Mouse (Mus musculus): ENCODE measurements around the gene Il31. TPM values are rescaled to one million over a fixed set of nuclear protein-coding genes. Genes with fewer than 3 reads are reported as not detected.

The Il31 gene
- not detected in 2 replicates for polyA plus RNA-seq (2015; fragmentation: Nextera tagmentation; extraction: Ambion mirVana)

DNA sequence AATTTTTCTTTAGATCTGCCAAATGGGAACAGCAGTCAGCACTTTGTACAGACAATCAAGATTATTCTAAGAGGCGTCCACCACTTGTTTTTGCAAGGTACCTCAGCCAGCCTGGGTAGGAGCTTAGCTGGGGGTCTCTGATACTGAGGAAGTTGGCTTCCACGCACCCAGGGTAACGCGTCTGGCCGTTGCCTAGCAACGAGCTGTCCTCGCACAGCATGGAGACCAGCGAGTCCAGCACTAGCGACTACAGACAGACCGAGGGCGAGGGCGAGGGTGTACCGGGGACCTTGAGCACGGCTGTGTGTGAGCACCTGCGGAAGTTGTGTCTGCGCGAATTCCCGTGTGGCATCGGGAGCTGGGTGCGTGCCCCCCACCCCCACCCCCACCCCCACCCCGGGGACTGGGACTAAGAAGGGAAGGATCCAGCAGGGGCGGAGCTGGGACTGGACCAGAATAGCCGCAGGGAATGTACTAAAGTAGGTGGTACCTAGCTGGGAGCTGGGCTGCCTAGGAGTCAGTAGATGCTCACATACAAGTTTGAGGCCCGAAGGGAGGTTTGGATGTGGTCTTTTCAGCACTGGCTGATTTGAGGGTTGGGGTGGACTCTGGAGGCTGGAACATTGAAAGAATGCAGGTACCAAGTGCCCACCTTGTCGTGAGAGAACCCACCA, at the start of gene Il31, which contains the start of gene Lrrc43:
Gene Il31, minus strand, starts transcription at position 378 of the 674 bp plus-strand sequence.
Gene Lrrc43, plus strand, starts transcription at position 194 of the 674 bp plus-strand sequence.
- Histone ChIP-seq H3K9ac (no peak within 1 kb of the TSS), H3K4me3 (peak within 1 kb of the TSS; percentile 17), H3K4me1 (replicated peaks) (peaks cover 9% of the 10 kb centered on the region), H3K36me3 (no peaks in the 10 kb centered on the region), H3K27ac (no peak within 1 kb of the TSS), H3K9me3 (replicated peaks) (no peaks in the 10 kb centered on the region), H3K4me2 (peak within 1 kb of the TSS; percentile 54), H3K27me3 (peaks cover 4% of the 10 kb centered on the region; the same call in 1 of the 2 replicates)
- ATAC-seq (replicated peaks; ENCODE audit: insufficient number of reproducible peaks, insufficient read depth, low FRiP score, low read depth): no peak
- 7% methylated on average over 25 of the region's 25 CpGs for WGBS

DNA sequence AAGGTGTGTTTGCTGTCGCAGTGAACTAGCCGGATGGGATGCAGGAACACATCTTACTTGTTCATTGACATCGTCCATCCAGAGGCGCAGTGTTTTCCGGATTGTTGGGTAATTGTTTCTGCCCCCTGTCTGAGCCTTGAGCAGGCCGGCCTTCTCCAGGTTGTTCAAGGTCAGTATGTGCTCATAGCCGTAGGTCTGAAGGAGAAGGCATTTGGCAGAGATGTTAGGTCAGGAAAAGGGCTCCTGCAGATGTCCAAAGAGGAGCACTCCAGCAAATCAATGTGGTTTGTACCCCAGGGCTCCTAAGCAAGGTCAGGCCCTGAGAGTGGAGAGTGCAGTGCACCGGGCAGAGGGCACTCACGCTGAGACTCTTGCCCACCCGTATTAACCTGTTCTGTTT, 44.5 kb upstream of the Il31 start:
- WGBS: 87% methylated on average over 10 of the region's 10 CpGs
- no peak for ATAC-seq (replicated peaks; ENCODE audit: insufficient number of reproducible peaks, insufficient read depth, low FRiP score, low read depth)
- Histone ChIP-seq H3K9ac (no peak overlapping the region), H3K27ac (no peak overlapping the region), H3K4me2 (no peak overlapping the region), H3K27me3 (no peaks in the 10 kb centered on the region), H3K4me3 (no peak overlapping the region), H3K9me3 (replicated peaks) (no peaks in the 10 kb centered on the region), H3K36me3 (peaks cover 79% of the 10 kb centered on the region), H3K4me1 (replicated peaks) (no peaks in the 10 kb centered on the region)

DNA sequence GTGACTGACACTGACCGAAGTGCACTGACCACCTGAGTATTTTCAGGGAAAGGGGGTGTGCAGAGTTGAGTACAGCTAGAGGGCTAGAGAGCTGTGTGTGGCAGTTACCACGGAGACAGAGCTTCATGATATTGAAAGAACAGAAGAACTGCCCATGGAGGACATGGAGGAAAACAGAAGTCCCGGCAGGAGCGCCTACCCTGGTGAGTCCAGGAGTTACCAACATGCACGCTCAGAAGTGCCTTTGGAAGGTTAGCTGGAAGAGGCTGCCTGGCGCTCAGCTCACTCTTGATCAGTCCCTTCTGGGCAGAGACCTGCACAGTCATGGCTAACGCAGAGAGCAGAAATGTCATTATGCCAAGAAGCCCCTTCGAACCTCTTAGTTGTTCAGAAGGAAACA, 40.8 kb upstream of the Il31 start:
- Histone ChIP-seq H3K9ac (no peak overlapping the region), H3K36me3 (peaks cover 66% of the 10 kb centered on the region)

DNA sequence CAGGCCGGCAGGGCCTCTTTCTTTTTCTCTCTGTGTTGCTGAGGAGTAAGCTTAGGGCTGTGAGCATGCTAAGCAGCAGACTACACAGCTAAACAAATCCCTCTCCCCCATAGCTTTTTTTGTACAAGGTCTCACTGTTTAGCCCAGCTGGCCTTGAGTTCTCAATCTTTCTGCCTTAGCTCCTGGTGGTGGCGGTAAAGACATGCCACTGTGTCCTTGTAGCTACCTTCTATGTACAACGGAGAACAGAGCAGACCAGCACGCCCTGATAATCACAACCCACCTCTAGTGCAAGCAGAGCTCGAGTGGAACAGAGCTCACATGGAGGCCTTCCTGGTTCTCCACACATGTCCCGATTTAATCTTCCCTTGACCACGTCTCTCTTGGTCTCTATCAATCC, 39.4 kb upstream of the Il31 start:
- Histone ChIP-seq H3K36me3 (peaks cover 55% of the 10 kb centered on the region), H3K27ac (no peak overlapping the region), H3K9ac (no peak overlapping the region), H3K4me2 (no peak overlapping the region), H3K4me3 (no peak overlapping the region), H3K9me3 (replicated peaks) (no peaks in the 10 kb centered on the region), H3K4me1 (replicated peaks) (peaks cover 5% of the 10 kb centered on the region), H3K27me3 (no peaks in the 10 kb centered on the region)
- 70% methylated on average over 7 of the region's 7 CpGs for WGBS
- no peak for ATAC-seq (replicated peaks; ENCODE audit: insufficient number of reproducible peaks, insufficient read depth, low FRiP score, low read depth)

More for the DNA sequence above, 40.8 kb upstream of the Il31 start:
- ATAC-seq (replicated peaks; ENCODE audit: insufficient number of reproducible peaks, insufficient read depth, low FRiP score, low read depth): no peak
- WGBS: 84% methylated on average over 8 of the region's 8 CpGs
- H3K4me1 ChIP-seq (replicated peaks): no peaks in the 10 kb centered on the region
- no peaks in the 10 kb centered on the region for H3K27me3 ChIP-seq
- no peak overlapping the region for H3K27ac ChIP-seq
- no peak overlapping the region for H3K4me2 ChIP-seq
- H3K4me3 ChIP-seq: no peak overlapping the region
- no peaks in the 10 kb centered on the region for H3K9me3 ChIP-seq (replicated peaks)

DNA sequence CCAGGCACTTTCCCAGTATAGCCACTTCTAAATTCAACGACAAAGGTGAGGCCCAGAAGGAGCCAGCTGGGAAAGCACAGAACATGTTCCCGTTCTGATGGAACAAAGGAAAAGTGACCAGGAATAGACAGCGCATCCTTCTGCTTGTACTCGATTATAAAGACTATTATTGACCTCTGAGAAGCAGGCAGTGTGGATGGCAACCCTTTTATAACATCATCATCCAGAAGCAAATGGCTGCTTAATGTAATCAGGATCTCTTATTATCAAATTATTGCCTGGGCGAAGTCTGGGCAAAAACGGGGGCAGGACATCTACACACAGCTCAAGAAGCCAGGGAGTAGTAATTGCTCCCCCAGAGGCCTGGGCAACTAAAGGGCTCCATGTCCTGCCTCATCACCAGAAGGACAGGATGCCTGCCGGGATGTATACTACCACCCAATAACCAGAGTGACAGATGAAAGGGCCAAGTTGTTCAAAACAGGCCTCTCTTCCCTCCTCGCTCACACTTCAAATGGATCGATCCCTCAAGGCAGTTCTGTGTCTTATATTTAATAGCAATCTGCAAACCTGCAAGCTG, 36.7 kb upstream of the Il31 start:
- no peak overlapping the region for H3K4me3 ChIP-seq
- H3K36me3 ChIP-seq: peaks cover 30% of the 10 kb centered on the region
- H3K9ac ChIP-seq: no peak overlapping the region
- H3K27ac ChIP-seq: no peak overlapping the region
- WGBS: 87% methylated on average over 9 of the region's 9 CpGs
- H3K9me3 ChIP-seq (replicated peaks): no peaks in the 10 kb centered on the region
- no peak overlapping the region for H3K4me2 ChIP-seq
- peaks cover 15% of the 10 kb centered on the region for H3K4me1 ChIP-seq (replicated peaks)
- no peaks in the 10 kb centered on the region for H3K27me3 ChIP-seq
- no peak for ATAC-seq (replicated peaks; ENCODE audit: insufficient number of reproducible peaks, insufficient read depth, low FRiP score, low read depth)

DNA sequence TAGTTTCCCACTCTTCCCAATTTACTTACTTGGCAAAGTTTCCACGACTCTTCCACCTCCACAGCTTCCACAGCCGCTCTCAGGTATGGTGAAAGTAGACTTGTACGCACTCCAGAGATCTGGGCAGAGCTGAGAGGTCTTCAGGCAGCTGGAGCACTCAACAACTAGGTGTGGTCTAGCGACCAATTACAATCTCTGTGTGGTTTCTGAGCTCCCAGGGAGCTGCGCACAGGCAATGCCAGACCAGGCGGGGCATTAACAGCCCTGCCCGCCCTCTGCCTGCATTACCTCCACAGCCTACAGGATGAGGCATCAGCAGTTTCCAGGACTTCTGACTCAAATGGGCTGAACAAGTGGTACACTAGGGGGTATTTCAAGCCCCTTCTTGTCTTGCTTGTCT, 36.0 kb upstream of the Il31 start, which contains the start of gene Gm49027:
Gene Gm49027, minus strand, starts transcription at position 208 of the 400 bp plus-strand sequence.
- H3K4me2 ChIP-seq: peak within 1 kb of the TSS; percentile 95
- ATAC-seq (replicated peaks; ENCODE audit: insufficient number of reproducible peaks, insufficient read depth, low FRiP score, low read depth): no peak
- no peak within 1 kb of the TSS for H3K9ac ChIP-seq
- 88% methylated on average over 7 of the region's 7 CpGs for WGBS
- peaks cover 15% of the 10 kb centered on the region for H3K4me1 ChIP-seq (replicated peaks)
- H3K36me3 ChIP-seq: peaks cover 23% of the 10 kb centered on the region
- H3K27me3 ChIP-seq: no peaks in the 10 kb centered on the region
- H3K27ac ChIP-seq: no peak within 1 kb of the TSS
- H3K4me3 ChIP-seq: peak within 1 kb of the TSS; percentile 77
- no peaks in the 10 kb centered on the region for H3K9me3 ChIP-seq (replicated peaks)

DNA sequence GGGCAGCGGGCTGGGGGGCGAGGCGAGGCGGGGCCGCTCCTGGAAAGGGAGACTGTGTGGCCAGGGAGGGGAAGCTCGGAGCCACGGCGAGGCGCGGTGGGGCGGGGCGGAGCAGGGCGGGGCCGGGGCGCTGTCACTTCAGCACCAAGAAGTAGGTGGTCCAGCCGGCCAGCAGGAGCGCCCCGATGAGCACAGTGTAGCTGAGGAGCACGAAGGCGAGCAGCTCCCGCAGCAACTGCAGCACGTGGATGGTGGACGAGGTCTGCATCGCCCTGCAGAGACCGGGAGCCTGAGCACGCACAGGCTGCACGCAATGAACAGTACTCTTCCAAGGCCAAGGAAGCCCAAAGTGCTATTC, 35.1 kb upstream of the Il31 start:
- Histone ChIP-seq H3K36me3 (peaks cover 18% of the 10 kb centered on the region), H3K27ac (no peak overlapping the region), H3K4me3 (peak overlapping the region; percentile 77), H3K9me3 (replicated peaks) (no peaks in the 10 kb centered on the region), H3K4me1 (replicated peaks) (peaks cover 15% of the 10 kb centered on the region), H3K27me3 (no peaks in the 10 kb centered on the region), H3K4me2 (peak overlapping the region; percentile 95), H3K9ac (no peak overlapping the region)
- WGBS: 0% methylated on average over 25 of the region's 27 CpGs
- ATAC-seq (replicated peaks; ENCODE audit: insufficient number of reproducible peaks, insufficient read depth, low FRiP score, low read depth): peak; percentile 93

DNA sequence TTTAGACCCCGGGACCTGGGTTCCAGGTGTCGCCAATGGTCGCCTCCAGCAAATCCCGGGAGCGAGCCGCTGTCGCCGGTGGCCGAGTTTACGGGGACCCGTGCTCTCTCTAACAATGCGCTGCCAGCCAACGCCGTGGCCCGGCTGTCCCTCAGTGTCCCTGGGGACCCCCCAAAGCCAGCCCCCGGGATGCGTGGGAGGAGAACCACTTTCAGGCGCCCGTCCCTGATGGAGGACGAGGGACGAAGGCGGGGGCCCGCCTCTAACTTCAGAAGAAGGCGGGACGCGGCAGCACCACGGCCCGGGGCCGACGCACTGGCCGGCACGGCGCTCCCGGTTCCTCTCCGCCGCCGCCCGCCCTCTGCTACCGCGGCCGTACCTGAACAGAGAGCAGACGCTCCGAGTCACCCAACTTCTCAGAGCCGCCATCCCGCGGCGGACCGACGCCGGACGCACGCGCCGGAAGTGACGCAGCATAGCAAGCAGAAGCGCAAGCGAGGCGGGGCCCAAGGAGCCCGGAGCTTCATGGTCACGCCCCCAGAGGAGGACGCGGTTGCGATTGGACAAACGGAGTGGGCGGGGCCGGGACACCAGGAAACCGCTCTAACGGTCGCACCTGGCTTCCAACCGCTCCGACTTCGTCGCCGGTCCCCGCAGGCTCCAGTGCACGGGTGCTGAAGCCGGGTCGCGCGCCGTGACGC, 34.6 kb upstream of the Il31 start, which contains the start of gene Diablo:
Gene Diablo, minus strand, starts transcription at position 485 of the 701 bp plus-strand sequence.
- H3K27ac ChIP-seq: peak within 1 kb of the TSS; percentile 61
- H3K27me3 ChIP-seq: no peaks in the 10 kb centered on the region
- H3K4me2 ChIP-seq: peak within 1 kb of the TSS; percentile 95
- H3K4me1 ChIP-seq (replicated peaks): peaks cover 15% of the 10 kb centered on the region
- peak within 1 kb of the TSS; percentile 81 for H3K9ac ChIP-seq
- H3K9me3 ChIP-seq (replicated peaks): no peaks in the 10 kb centered on the region
- WGBS: under 1% methylated on average over 77 of the region's 82 CpGs
- ATAC-seq (replicated peaks; ENCODE audit: insufficient number of reproducible peaks, insufficient read depth, low FRiP score, low read depth): peak; percentile 98
- H3K4me3 ChIP-seq: peak within 1 kb of the TSS; percentile 77
- peaks cover 17% of the 10 kb centered on the region for H3K36me3 ChIP-seq

DNA sequence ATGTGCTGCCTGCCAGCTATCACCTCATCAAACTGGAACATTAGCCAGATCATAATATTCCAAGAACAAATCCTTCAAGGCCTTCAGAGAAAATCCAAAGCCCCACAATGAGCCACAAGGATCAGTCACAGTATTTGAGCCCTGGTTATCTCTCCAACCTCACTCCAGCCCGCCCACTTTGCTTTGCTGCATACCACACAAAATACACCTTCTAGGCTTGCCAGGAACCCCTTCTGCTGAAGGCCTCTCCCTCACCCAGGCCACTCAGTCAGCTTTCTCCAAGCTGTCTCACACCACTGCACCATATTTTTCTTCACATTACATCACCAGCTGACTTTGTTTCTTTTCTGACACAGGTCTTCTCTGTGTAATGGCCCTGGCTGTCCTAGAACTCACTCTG, 32.9 kb upstream of the Il31 start:
- H3K27ac ChIP-seq: no peak overlapping the region
- peaks cover 22% of the 10 kb centered on the region for H3K36me3 ChIP-seq
- H3K9me3 ChIP-seq (replicated peaks): no peaks in the 10 kb centered on the region
- no peak overlapping the region for H3K4me3 ChIP-seq
- 70% methylated on average over 1 of the region's 1 CpGs for WGBS
- no peaks in the 10 kb centered on the region for H3K27me3 ChIP-seq
- H3K4me1 ChIP-seq (replicated peaks): peaks cover 15% of the 10 kb centered on the region
- H3K4me2 ChIP-seq: no peak overlapping the region
- H3K9ac ChIP-seq: no peak overlapping the region
- ATAC-seq (replicated peaks; ENCODE audit: insufficient number of reproducible peaks, insufficient read depth, low FRiP score, low read depth): no peak

DNA sequence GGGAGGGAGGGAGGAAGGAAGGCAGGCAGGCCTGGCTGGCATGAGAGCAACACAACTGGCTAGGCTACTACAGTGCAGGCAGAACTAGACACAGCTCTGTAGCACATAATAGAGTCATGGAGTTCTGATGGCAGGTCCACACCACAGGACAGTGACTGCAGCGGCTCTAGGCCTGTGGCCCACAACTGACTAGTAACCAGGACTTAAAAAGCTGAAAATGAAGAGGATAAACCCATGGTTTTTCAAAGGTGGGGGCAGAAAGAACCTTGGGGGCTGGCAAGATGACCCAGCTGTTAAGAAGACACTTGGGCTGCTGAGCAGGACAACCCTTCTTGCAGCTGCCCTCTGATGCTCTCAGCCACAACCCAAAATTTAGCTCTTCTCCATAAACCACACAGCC, 32.3 kb upstream of the Il31 start:
- no peaks in the 10 kb centered on the region for H3K9me3 ChIP-seq (replicated peaks)
- no peak overlapping the region for H3K27ac ChIP-seq
- WGBS: 82% methylated on average over 1 of the region's 1 CpGs
- ATAC-seq (replicated peaks; ENCODE audit: insufficient number of reproducible peaks, insufficient read depth, low FRiP score, low read depth): no peak
- no peak overlapping the region for H3K4me2 ChIP-seq
- H3K4me1 ChIP-seq (replicated peaks): peaks cover 15% of the 10 kb centered on the region
- no peak overlapping the region for H3K9ac ChIP-seq
- no peak overlapping the region for H3K4me3 ChIP-seq
- H3K27me3 ChIP-seq: no peaks in the 10 kb centered on the region
- H3K36me3 ChIP-seq: peaks cover 26% of the 10 kb centered on the region

DNA sequence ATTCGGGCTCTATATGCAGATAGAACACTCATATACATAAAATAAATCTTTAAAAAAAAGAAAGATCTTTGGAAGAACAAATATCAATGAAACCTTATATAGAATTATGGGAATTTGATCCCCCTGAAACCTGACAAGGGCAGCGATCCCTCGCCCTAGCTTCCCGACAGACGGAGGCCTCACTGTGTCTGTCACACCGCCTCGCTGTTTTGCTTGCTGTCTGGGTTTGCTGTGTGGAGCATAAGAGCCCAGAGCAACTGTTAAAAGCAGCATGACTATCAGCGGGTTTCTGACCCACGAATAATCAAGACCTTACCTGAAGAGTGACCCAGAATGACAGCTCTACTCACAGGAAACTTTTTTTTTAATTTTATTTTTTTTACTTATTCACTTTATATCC, 31.4 kb upstream of the Il31 start:
- no peak overlapping the region for H3K4me3 ChIP-seq
- no peak overlapping the region for H3K4me2 ChIP-seq
- H3K4me1 ChIP-seq (replicated peaks): peaks cover 15% of the 10 kb centered on the region
- no peak overlapping the region for H3K27ac ChIP-seq
- peaks cover 35% of the 10 kb centered on the region for H3K36me3 ChIP-seq
- no peak for ATAC-seq (replicated peaks; ENCODE audit: insufficient number of reproducible peaks, insufficient read depth, low FRiP score, low read depth)
- no peak overlapping the region for H3K9ac ChIP-seq
- no peaks in the 10 kb centered on the region for H3K27me3 ChIP-seq
- no peaks in the 10 kb centered on the region for H3K9me3 ChIP-seq (replicated peaks)
- 86% methylated on average over 9 of the region's 9 CpGs for WGBS
